Mouse (Mus musculus): Measurements from ENCODE around the gene Hils1.
A peak's percentile ranks its signal among the peaks of the same experiment; 100 is the strongest.

The Hils1 gene

GRCm38 (mm10) chr11:94967419-94967818 lies at the start of gene Hils1:
Gene Hils1 (plus strand): TSS chr11:94967593.
- no peak for DNase-seq

GRCm38 (mm10) chr11:94917717-94918116 lies 49.7 kb upstream of the Hils1 start:
- DNase-seq = no peak

- no peak for DNase-seq
These were observed 46.4 kb upstream of the Hils1 start for GRCm38 (mm10) chr11:94920996-94921401.

GRCm38 (mm10) chr11:94924977-94925376 lies 42.4 kb upstream of the Hils1 start:
- DNase-seq = no peak

- no peak for DNase-seq
These were observed 41.0 kb upstream of the Hils1 start for GRCm38 (mm10) chr11:94926431-94926830.

- DNase-seq = peak; percentile 44
These were observed 39.6 kb upstream of the Hils1 start for GRCm38 (mm10) chr11:94927771-94928291.

GRCm38 (mm10) chr11:94928820-94929219 lies 38.6 kb upstream of the Hils1 start:
- peak; percentile 91 for DNase-seq

GRCm38 (mm10) chr11:94929599-94929998 lies 37.8 kb upstream of the Hils1 start:
- no peak for DNase-seq

- DNase-seq = no peak
These were observed 37.2 kb upstream of the Hils1 start for GRCm38 (mm10) chr11:94930151-94930550.

- no peak for DNase-seq
These were observed 33.8 kb upstream of the Hils1 start for GRCm38 (mm10) chr11:94933584-94933983.

GRCm38 (mm10) chr11:94934526-94934925 lies 32.9 kb upstream of the Hils1 start:
- DNase-seq = no peak

- peak; percentile 73 for DNase-seq
These were observed 31.3 kb upstream of the Hils1 start, which contains the start of gene Col1a1 for GRCm38 (mm10) chr11:94936045-94936444. Gene Col1a1 (plus strand): TSS chr11:94936224.

- peak; percentile 93 for DNase-seq
These were observed 30.5 kb upstream of the Hils1 start for GRCm38 (mm10) chr11:94936851-94937295.

- no peak for DNase-seq
These were observed 30.0 kb upstream of the Hils1 start for GRCm38 (mm10) chr11:94937335-94937781.

GRCm38 (mm10) chr11:94937787-94938186 lies 29.6 kb upstream of the Hils1 start:
- DNase-seq = no peak

GRCm38 (mm10) chr11:94938296-94938695 lies 29.1 kb upstream of the Hils1 start:
- no peak for DNase-seq

GRCm38 (mm10) chr11:94939280-94939679 lies 28.1 kb upstream of the Hils1 start:
- DNase-seq = peak; percentile 83

- no peak for DNase-seq
These were observed 26.3 kb upstream of the Hils1 start for GRCm38 (mm10) chr11:94941121-94941520.

- no peak for DNase-seq
These were observed 25.6 kb upstream of the Hils1 start for GRCm38 (mm10) chr11:94941776-94942175.

- peak; percentile 41 for DNase-seq
These were observed 24.9 kb upstream of the Hils1 start for GRCm38 (mm10) chr11:94942282-94943023.

GRCm38 (mm10) chr11:94943054-94943453 lies 24.3 kb upstream of the Hils1 start:
- DNase-seq = no peak

GRCm38 (mm10) chr11:94944295-94944694 lies 23.1 kb upstream of the Hils1 start:
- no peak for DNase-seq

GRCm38 (mm10) chr11:94945236-94945635 lies 22.2 kb upstream of the Hils1 start:
- no peak for DNase-seq

- DNase-seq = no peak
These were observed 15.2 kb upstream of the Hils1 start for GRCm38 (mm10) chr11:94952169-94952568.
